Mouse (Mus musculus) heart, postnatal 0 days (tissue): Measurements from ENCODE around the gene Kdm5b.

Experiments used
- CTCF ChIP-seq: IDR thresholded peaks from 2 replicates; pipeline ENCODE4 v1.5.1; 2016; ENCODE audit warnings: antibody characterized with exemption, control low read depth, low read depth
- EP300 ChIP-seq: IDR thresholded peaks from 2 replicates; pipeline ENCODE4 v1.6.1; 2016; ENCODE audit warnings: antibody characterized with exemption, low read depth

GRCm38 (mm10) chr1:134570171-134570570, 10.2 kb downstream of the Kdm5b start:
- TF ChIP-seq CTCF (no peak), EP300 (no peak)
